Mouse (Mus musculus) brain, embryonic 18.5 days (tissue): ENCODE measurements around the gene Lcn6.
"Not testable (repeated sequence)": the region's sequence is repeated elsewhere in the genome, so short reads cannot be mapped to it uniquely, and the experiment has no call there.

Experiments used
- DNase-seq: peaks from one replicate; pipeline ENCODE4 v3.0.0-alpha.2; 2012; ENCODE audit warnings: low read depth, low spot score

The Lcn6 gene

GRCm38 (mm10) chr2:25676486-25676885 lies at the start of gene Lcn6:
Lcn6 (plus strand) TSS chr2:25676786.
- DNase-seq: no peak

DNA sequence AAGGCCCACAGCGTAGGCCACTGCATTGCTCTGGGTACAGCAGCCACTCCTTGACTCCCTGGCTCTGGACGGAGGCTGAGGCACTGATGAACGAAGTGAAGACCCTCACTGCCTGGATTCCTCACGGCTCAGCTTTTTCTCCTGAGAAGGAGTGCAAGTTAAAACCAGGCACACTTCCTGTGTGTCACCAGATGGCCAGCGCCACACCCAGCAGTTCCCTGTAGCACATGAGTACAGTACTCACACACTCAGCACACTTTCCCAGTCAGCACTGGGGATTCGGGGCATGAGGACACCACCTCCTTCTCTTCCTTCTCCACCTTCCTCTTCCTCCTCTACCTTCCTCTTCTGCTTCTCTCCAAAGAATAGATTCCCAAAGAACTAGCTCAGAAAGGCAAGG lies 48.8 kb upstream of the Lcn6 start, which contains the start of gene Fcna:
TSS of gene Fcna (minus strand) at position 220 of the 400 bp plus-strand sequence.
- no peak for DNase-seq

- DNase-seq: no peak
These were observed 47.8 kb upstream of the Lcn6 start for GRCm38 (mm10) chr2:25628738-25629137.

DNA sequence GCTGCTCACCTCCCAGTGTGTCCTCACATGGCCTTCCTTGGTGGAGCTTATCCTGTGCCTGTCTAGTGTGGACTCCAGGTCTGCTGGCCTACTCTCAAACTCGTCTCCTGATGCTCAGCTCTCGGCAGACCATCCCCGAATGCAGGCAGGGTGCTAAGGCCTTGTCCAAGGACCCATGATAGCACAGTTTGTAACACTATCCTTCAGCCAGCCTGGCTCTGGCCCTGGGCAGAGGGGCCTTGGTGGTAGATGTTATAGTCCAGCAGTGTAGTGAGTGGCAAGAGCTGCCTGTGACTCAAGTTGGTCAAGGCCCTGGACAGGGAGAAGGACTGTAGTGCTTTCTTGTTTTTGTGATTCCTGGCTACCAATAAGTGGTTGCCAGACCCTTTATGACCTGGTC lies 43.0 kb upstream of the Lcn6 start:
- DNase-seq: no peak

DNA sequence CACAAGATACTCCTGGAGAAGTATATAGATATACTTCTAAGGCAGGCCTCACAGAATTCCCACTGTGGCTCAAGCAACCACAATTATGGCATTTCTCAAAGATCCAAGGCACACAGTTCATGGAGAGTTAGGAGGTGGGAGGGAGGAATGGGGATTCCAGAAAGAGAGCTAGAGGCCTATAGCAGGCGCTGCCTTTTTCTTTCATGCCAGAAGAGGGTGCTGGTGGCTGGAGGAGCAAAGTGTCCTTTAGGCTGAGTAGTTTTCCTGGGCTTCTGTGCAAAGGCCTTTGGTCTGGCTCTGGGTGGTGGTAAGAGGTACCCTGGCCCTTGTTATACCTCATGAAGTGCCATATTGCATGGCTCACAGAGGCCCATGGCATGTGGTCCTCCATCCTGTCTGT lies 42.5 kb upstream of the Lcn6 start:
- no peak for DNase-seq

- DNase-seq: no peak
These were observed 36.7 kb upstream of the Lcn6 start for GRCm38 (mm10) chr2:25639890-25640289.

- DNase-seq: no peak
These were observed 23.7 kb upstream of the Lcn6 start, which contains the start of gene Lcn8 for GRCm38 (mm10) chr2:25652902-25653301. Lcn8 (plus strand) TSS chr2:25653120.

DNA sequence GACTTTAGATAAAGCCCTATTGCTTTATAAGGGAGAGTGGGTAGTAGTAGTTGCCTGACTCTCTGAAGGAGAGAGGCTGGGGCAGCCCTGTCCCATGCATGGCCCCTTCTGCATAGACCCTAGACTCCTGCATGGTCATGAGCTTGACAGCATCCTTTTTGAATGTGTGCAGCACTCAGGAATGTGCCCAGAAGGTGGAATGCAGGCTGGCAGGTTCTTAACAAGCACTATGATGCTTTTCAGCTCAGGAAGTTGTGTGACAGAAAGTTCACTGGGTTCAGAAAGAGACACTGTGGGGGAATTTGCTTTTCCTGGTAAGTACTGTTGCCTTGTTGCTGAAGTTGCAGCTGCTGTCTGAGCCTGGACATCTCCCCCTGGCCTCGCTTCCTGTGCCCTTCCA lies 22.1 kb upstream of the Lcn6 start:
- no peak for DNase-seq

- DNase-seq: no peak
These were observed 19.9 kb upstream of the Lcn6 start for GRCm38 (mm10) chr2:25656691-25657090.

- no peak for DNase-seq
These were observed 19.3 kb upstream of the Lcn6 start for GRCm38 (mm10) chr2:25657246-25657645.

GRCm38 (mm10) chr2:25657652-25658051 lies 18.9 kb upstream of the Lcn6 start, which contains the start of gene Lcn5:
Lcn5 (plus strand) TSS chr2:25657952.
- DNase-seq: no peak

GRCm38 (mm10) chr2:25660279-25660678 lies 16.3 kb upstream of the Lcn6 start:
- no peak for DNase-seq

DNA sequence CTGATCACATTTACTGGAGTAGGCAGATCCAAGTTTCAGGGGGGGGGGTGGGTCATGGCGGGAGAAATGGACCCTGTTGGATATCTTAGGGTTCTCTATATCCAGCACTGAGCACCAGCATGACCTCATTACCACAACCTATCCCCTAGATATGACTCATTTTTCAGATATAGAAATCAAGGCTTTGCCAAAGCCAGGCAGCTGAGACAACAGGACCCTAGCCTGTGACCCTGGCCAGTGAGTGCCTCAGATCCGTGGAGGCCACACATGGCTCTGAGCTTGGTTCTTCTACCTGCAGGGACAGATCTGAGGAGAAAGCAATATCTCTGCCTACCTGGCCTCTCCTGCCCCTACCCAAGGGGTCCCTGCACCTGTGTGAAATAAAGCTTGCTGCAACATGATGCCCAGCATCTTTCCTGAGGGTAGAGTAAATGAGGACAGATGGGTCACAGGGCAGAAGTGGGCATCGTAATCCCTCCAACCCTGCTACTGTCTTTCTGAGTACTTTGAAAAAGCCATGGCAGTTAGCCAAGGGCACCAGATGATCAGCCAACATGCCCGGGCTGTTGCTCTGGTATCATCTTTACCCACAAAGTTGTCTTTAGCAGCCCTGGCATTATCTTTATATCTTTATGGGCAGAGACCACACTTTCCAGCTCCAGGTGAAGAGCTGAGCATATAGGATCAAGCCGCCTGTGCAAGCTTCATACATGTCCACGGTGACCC lies 15.2 kb upstream of the Lcn6 start:
- no peak for DNase-seq

GRCm38 (mm10) chr2:25663511-25663910 lies 13.1 kb upstream of the Lcn6 start:
- no peak for DNase-seq

- no peak for DNase-seq
These were observed 12.5 kb upstream of the Lcn6 start for GRCm38 (mm10) chr2:25664125-25664524.

GRCm38 (mm10) chr2:25666516-25666915 lies 10.1 kb upstream of the Lcn6 start:
- DNase-seq: no peak

DNA sequence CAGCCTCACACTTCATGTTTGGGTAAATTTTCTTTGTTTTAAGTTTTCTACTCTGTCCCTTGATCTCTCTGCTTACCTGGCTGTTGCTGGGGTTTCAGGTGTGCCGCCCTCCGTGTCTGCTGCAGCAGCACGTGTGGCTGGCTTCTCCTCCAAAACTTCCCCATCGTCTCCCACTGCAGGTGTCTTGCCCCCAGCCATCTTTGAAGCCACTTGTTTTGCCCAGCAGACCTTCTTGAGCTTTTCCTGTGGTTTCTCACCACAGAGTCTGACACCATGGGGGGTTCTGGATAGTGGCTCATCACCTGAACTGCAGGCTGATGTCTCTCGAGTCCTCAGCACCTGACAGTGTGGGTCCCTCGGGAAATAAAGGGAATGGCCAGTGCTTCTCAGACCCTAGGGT lies 3.0 kb downstream of the Lcn6 start:
- no peak for DNase-seq

DNA sequence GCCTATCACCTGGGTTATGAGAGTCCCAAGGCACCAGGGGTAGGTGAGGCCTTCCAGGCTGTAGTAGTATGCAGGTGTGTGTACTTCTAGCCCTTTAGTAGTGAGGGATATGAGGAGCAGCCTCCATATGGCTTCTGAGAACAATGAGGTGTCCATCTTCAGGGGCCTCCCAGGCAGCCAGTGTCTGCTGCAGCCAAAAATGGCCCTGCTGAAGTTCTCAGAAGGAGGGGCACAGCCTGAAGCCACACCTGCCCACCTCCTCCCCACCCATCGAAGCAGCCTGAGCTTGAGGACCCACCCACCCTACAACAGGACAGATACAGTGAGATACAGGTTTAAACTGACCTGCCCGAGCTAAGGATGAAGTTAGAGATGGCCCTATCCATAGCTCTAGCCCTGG lies 5.8 kb downstream of the Lcn6 start, which contains the start of gene Lcn10:
TSS of gene Lcn10 (plus strand) at position 301 of the 400 bp plus-strand sequence.
- no peak for DNase-seq

DNA sequence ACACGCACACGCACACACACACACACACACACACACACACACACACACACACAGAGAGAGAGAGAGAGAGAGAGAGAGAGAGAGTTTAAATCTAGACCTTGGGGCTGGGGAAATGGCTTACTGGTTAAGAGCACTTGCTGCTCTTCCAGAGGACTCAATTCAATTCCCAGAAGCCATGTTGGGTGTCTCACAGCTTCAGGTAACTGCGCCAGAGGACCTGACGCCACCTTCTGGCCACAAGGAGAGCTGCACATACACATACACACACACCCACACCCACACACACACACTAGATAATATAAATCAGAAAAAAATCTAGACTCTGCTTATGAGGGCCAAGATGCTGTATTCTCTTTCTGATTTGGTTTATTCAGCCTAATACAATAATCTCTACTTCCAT lies 10.4 kb downstream of the Lcn6 start:
- DNase-seq: no peak

DNA sequence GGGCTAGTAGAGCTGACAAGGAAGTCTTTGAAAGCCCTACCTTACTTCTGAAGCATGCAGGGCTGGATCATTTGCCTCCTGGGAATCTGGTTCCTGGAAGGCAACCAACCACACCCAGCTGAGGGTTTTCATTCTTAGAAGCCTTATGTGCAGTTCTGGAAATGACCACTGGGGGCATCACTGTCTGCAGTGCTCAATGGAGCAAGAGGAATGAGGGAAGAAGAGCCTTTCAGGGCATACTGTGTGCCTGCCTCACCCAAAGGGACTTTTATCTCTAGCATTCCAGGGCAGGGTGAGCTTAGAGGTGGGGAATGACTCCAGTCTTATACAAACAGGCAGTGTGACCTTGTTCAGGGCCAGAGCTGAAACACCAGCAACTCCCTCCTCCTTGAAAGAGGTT lies 18.0 kb downstream of the Lcn6 start:
- DNase-seq: no peak

GRCm38 (mm10) chr2:25696951-25697350 lies 20.4 kb downstream of the Lcn6 start:
- DNase-seq: no peak

GRCm38 (mm10) chr2:25698696-25699095 lies 22.1 kb downstream of the Lcn6 start:
- no peak for DNase-seq

DNA sequence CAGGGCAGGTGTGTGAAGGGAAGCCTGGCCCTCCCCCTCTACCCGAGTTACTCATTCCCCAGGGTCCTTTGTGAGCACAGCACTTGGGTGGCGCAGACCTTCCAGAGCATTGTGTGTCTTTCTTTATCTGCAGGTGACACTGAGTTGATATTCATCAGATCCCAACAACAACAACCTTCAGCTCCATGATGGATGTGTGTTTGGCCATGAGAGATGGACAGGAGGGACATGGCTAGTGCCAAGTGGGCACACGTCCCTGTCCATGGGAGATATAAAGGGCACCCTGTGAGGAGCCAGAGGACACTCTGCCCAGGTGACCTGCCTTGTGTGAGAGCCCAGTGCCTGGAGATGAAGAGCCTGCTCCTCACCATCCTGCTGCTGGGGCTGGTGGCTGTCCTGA lies 23.2 kb downstream of the Lcn6 start, which contains the start of gene Obp2a:
TSS of gene Obp2a (plus strand) at position 301 of the 400 bp plus-strand sequence.
- DNase-seq: not testable (repeated sequence)
